Mouse (Mus musculus) brain, embryonic 18.5 days (tissue): ENCODE results near the gene Urgcp.

Experiments used
- DNase-seq: peaks from one replicate; pipeline ENCODE4 v3.0.0-alpha.2; 2012; ENCODE audit warnings: low read depth, low spot score

The Urgcp gene

DNA sequence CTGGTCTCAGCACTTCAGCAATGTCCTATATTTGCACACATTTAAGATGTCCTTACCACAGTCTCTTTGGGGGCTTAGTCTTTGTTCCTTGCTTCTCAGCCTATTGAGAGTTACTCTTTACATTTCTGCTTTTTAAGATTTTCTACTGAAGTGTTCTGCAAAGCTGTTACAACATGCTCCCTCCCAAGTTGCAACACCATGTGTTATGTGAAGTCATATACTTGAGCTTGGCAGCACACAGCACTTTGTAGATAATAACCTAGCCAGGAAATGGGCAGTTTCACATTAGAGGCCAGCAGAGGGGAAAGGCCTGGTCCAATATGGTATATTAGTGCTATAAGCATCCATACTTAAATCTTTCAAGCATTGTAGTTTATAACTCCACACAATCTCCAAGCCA lies 23.6 kb upstream of the Urgcp start:
- no peak for DNase-seq

DNA sequence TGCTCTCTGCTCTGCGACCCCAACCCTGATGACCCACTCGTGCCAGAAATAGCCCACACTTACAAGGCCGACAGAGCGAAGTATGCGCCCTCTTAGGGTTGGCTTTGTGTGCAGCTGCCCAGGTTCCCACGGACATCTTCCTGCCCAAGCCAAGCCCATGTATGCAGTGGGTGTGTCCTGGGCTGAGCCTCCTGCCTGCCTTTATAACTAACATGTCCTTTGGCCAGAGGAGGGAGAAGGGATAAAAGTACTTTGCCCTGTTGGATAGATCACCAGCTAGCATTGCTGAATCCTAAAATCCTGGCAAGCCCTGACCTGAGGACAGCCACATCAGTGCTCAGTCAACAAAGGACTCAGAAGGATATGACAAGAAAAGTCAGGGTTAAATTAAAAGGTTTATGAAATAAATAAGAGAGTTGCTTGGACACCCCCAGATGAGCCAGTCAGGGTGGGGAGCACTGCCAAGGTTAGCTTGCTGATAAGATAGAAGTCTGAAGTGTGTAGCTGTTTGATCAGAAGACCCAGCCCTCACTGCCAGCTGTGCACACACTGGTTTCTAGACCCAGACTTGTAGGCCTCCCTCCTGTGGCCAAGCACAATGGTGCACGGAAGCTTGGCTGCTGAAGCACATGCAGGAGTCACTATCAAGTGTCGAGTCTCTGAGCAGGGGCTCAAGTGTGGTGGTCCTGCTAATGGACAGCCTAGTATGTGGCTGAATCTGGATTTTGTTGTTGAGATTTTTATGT lies 20.2 kb upstream of the Urgcp start:
- DNase-seq: no peak

DNA sequence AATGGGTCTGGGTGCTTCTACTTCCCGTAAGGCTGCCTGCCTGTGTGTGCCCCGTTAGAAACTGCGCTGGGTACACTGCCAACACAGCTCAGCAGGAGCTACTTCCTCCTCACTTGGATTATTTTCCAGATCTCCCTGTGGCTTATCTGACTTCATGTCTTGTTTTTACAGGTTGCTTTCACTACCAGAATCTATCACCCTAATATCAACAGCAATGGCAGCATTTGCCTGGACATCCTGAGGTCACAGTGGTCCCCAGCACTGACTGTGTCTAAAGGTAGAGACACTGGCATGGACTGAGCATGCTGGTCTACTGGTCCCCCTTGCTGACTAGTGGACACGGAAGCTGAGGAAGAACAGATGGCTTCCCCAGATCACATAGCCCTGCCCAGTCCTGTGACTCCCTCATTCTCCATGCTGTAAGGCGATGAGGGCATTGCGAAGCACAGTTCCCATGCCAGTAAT lies 17.9 kb upstream of the Urgcp start:
- no peak for DNase-seq

DNA sequence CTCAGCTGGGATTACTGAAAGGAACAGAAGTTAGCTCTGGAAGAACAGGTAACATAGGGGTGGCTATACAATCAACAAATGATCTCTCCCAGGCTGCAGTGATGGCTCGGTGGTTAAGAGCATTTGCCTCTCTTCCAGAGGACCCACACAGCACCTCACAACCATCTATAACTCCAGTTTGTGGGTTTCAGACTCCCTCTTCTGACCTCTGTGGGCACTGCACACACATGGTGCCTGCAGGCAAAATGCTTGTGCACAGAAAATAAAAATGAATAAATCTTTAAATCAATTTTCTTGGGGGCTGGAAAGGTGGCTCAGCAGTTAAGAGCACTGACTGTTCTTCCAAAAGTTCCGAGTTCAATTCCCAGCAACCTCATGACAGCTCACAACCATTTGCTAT lies 16.3 kb upstream of the Urgcp start:
- no peak for DNase-seq

DNA sequence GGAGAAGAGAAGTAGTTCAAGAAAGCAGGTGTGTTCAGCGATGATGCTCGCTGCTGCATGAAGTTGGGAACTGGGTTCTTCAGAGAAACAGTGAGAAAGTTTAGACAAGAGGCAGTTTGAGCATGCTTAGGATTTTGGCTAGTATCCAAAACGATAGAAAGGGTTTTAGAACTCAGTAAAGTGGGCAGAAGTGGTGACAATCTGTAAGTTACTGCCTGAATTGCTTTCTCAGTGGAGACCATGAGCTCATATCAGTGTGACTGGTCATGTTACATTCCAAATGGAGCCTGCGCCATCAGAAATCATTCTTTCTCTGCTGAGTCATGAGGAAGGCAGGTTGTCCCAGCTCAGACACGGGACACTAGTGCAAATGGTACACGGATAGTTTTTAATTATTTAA lies 3.8 kb upstream of the Urgcp start:
- no peak for DNase-seq

DNA sequence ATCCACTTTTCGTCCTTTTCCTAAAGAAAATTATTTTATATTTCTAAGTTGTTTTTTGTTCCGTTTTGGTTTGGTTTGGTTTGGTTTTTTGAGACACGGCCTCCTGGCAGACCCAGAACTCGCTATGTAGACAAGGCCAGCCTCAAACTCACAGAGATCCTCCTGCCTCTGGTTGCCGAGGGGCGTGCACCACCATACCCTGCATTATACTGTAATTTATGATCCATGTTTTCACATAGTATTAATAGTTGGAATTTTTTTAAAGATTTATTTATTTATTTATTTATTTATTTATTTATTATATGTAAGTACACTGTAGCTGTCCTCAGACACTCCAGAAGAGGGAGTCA lies 432 bp upstream of the Urgcp start:
- DNase-seq: no peak

DNA sequence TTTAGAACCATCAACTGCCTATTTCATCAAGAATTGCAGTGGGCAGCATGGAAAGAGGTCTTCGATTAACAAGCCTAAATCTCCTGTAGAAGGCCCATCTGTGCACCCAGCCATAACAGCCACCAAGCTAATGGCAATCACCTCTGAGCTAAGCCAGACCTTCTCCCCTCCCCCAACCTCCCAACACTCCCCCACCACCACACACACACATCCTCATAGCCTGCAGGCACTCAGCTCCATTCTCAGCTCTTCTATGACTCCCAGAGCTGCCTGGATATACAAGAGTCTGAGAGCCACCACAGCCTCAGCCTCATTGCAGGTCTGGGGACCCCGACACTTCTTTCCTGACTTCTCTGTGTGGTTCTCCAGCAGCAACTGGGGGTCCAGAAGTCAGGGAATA lies 8.4 kb downstream of the Urgcp start:
- DNase-seq: no peak

DNA sequence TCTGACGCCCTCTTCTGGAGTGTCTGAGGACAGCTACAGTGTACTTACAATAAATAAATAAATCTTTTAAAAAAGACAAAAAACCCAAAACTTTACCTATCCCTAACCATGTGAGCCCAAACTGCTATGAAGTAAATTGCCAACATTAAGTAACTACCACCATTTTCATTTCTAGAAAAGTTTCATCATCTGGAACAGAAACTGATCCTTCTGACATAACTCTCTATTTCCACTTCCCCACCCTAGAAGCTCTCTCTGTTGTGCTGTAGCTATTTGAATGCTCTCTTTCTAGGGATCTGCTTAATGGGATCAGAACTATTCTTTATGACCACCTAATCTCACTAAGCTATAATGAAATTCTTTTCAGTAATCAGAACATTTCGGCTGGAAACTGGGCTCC lies 17.2 kb downstream of the Urgcp start:
- DNase-seq: no peak

DNA sequence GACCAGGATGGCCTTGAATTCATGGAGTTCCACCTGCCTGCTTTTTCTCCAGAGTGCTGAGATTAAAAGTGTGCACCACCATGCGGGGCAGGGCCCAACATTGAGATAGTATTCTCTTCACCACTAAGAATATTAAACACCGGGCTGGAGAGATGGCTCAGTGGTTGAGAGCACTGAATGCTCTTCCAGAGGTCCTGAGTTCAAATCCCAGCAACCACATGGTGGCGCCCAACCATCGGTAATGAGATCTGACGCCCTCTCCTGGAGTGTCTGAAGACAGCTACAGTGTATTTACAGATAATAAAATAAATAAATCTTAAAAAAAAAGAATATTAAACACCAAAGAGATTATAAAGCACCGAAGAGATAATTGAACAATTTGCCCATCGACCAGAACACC lies 20.1 kb downstream of the Urgcp start:
- no peak for DNase-seq

DNA sequence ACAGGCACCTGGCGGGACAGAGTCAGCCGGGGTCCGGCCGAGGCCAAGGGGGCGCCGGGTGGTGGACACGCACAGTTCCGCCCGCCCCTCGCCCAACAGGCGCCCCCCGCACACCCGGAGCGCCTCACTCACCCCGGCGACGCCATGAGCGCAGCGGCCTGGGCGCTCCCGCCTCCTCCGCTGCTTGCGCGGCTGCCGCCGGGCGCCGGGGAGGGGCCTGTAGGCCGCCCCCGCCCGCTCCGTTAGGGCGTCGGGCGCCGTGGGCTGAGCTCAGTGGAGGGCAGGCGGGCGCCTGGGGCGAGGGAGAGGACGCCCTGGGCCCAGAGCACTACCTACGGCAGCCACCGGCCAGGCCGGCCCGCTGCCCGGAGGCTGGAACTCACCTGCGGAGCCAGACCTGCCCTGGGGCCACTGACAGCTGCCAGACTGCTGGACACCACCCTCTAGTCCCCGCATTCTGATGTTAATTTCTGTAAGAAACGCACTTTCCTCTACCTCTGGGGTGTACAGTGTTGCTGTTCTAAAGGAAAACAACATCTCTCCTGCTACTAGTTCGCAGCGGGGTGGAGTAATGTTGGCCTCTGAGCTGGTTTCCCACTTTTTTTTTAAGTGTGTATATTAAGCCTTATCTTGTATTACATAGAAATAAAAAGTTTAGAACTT lies 21.1 kb downstream of the Urgcp start:
- DNase-seq: peak; percentile 26

DNA sequence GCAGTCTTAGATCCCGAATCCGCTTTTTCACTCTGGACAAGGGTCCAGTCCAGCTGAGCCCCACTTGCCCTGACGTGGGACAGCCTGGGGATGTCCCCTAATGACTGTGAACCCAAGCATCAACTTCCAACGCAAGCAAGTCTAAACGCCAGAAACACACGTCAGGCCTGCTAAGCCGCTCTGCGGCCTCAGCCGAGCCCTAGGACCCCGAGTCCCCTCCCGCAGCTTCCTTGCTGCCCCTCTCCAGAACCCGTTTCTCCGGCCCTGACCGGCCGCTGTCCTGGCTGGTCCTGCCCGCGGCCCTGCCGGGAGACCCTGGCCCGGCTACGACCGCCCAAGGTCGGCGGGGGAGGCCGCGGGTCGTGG lies 21.6 kb downstream of the Urgcp start:
- DNase-seq: no peak

DNA sequence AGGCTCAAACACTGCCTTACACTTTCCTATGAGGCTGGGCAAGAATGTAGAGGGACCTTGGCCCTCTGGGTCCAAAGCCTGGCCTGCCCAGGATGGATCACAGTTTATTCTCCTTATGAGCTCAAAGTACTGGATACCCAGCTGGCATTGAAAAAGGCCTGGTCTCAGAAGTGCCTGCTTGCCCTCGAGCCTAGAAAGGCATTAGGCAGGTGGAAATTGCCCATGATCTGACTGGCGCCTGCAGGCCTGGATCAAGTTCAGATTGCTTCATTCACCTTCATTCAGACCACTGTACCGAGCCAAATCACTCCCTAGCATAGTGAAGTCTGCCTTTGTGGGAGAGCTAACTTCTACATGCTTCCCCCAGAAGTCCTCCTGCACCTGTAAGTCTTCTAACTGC lies 22.3 kb downstream of the Urgcp start:
- no peak for DNase-seq

DNA sequence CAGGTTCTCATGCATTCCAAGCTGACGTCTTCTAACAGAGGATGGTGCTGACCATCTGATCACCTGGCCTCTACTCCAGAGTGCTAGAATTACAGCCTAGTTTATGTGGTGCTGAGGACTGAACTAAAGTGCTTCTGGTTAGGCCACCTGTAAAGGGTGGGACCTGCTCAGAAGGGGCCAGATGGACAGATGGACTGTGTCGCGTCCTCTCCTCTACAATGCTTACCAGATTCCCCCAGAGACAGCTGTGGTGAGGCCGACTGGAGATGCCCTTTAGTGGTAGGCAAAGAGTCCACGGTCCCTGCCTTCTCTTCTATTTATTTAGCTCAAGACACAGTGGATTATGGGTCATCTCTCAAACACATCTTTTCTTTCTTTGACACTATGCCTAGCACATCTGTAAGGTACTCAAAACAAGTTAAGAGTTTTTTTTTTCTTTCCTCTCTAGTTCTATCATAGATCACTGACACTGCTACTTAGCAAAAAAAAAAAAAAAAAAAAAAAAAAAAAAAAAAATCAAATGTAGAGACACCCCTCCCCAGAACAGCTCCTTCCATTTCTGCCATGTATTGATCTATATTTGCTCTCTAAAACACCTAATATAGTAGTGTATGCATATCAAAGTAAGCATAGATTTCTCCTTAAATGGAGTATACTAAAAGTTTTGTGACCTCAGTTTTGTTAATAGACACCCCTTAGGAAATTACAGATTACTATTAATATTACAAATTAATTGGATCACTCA lies 23.1 kb downstream of the Urgcp start:
- no peak for DNase-seq

DNA sequence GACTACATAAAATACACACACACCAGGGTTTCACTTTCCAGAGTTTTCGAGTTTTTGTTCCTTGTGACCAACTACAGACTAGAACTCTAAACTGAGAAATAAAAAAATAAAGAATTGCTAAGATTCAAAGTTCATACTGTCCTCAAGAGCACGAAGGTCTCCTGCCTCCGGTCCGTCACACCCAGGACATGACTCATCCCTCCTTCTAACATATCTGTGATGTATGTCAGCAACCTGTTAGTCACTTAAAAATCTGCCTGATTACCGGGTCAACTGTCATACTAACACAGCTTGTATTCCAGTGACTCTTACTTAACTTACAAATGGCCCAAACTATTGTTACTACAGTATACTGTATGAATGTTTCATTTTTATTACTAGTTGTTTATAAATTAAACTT lies 25.0 kb downstream of the Urgcp start:
- no peak for DNase-seq

DNA sequence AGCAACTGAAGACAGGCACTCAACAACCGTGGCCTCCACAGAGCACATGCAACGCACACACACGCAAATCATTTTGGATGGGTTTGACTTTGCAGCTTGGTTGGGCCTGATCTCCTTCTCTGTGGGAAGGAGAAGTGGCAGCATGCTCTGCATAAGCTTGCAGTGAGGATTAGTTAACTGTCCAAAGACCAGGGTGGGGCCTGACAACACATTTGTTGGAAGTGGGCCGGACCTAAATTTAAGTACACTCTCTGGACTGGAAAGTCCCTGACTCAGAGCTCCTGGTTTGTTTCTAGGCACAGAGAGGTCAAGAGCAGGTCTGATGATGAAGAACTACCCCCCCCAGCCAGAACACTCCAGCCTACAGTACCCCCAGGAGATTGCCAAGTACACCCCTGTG lies 27.9 kb downstream of the Urgcp start:
- DNase-seq: no peak

DNA sequence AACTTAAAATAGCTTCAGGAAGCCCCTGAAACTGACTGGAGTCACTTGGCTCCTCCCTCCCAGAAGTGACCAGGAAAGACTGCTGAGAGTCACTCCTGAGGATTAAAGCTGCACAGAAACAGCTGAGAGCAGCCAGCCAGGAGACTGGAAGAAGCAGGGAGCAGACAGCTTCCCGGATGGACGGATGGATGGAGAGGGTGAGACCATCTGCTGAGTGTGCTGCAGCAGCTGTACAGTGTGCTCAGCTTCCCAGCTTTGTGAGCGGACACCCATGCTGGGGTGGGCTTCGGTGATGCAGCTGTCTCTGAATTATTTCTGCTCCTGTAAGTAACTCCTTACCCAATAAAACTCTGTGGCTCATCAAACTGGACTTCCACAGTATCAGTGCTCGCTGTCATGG lies 29.8 kb downstream of the Urgcp start:
- DNase-seq: no peak

DNA sequence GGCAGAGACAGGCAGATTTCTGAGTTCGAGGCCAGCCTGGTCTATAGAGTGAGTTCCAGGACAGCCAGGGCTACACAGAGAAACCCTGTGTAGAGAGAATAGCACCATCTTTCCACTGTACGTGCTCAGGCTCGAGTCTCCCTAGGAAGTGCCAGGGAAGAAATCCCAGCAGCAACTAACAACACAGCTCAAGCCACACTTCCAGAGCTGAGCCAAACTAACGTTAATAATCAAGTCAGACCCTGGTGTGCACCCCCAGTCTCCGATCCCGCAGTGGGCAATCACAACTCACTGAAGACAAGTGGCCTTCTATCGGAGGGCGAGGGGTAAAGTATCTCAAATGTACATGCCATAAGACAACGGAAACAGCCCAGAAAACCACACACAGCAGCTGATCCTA lies 32.6 kb downstream of the Urgcp start:
- no peak for DNase-seq

DNA sequence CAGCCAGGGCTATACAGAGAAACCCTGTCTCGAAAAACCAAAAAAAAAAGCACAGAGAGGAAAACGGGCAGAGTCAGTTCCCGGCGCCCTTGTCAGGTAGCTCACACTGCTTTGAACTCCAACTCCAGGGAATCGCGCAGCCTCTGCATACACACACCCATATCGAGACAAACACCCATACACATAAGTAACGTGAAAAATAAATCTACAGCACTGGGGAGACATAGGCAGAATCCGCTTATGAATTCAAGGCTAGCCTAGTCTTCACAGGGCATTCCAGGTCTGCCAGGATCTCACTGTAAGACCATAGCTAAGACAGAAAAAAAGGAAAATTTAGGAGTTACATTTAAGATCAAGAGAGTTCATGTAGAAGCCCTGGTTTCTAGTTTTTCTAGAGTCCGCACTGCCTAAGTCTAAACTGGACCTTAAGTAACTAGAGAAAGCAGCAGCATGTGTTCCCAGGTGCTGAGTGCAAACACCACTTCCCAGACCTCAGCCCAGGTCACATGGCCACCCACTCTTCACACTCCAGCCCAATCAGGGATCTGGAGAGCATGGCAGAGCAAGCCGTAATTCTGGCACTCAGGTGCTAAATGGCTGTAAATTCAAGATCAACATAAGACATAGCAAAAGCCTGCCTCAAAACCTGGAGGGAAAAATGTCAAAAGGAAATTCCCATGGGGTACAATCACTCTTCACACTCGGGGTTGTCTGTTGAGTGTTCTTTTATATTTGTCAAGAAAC lies 43.4 kb downstream of the Urgcp start:
- DNase-seq: no peak

DNA sequence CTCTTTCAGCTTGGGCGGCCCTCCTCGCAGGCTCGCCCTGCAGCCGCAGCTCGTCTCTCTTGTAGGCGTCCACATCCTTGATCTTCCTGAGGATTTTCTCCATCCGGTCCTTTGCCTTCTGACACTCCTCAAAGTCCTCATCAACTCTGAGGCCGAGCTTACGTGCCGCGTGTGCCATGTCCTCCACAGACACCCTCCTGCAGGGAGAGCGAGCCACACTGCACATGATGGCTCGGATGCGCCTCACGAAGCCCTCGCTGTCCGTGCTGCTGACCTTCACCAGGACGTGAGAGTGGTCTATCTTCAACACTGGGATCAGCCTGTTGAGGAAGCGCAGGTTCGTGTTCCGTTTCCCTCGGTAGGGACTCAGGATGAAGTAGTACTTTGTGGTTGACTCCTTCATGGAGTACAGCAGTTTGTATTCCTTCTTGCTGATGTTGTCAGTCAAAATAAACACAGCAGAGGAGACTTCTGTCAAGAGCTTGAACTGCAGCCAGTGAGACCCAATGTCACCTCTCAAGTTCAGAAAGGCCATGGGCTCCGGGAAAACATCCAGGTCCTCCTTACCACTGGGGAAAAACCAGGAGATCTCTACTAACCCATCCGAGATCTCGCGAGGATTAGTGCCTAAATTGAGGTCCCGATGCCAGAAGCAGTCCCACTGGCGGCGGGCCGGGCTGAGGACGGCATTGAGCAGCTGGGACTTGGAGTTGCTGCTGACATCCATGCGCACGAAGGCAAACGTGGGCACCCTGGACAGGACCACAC lies 45.1 kb downstream of the Urgcp start:
- no peak for DNase-seq

DNA sequence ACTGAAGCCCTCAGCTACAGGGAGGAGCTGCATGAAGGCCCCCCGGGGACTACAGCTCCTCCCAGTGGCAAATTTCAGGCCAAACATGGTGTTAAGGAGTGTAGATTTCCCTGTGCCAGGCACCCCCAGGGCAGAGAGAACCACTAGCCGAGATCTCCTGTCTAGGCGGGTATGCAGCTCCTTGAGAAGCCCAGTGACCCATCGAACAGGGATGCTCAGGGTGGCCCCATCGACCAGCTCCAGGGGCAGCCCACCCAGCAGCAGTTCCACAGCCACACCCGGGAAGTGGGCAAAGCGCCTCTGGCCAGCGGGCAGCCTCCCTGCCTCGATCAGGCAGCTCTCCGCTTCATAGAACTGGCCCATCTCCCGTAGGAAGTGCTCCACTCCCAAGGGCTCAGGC lies 45.9 kb downstream of the Urgcp start:
- no peak for DNase-seq

DNA sequence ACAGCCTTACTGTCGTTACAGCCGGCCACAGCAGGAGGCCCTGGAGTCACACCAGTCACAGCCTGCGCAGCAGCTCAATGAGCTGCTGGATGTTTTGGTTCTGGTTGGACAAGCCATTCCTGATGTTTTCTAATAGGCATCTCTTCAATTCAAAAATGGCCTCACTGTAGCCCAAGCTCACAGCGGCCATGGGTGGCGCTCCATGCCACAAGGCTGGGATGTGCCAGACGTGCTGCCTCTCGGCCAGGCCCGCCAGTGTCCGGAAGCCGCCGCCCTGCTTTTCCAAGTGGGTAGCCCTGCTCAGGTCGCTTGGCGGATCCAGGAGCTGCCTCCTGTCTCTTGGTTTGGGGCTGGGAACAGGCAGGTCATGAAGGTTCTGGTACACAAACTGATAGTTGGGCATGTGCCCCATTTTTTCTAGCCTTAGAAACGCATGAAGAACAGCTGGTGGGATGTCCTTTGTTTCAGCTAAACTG lies 46.5 kb downstream of the Urgcp start, which contains the start of gene Mrps24:
TSS of gene Mrps24 (minus strand) at position 51 of the 476 bp plus-strand sequence.
- no peak for DNase-seq
